Mouse (Mus musculus) embryonic stem cell, embryonic (primary cell): ENCODE results near the gene Washc4.
"Not testable (repeated sequence)": the region's sequence is repeated elsewhere in the genome, so short reads cannot be mapped to it uniquely, and the experiment has no call there.

ENCODE experiments used
- CTCF ChIA-PET, 4 experiments: fragments of 300-600 bp in 2 of 4; fragments of 350-600 bp in 2 of 4; sonication (Branson Sonifier 250); formaldehyde crosslinking; loops; one replicate each; lab custom pipeline; 2022; ENCODE audit warnings: inconsistent platforms in 2 of 4; lab: Charles Lee
- POLR2A ChIA-PET, 4 experiments: fragments of 300-600 bp in 2 of 4; fragments of 350-600 bp in 2 of 4; sonication (Branson Sonifier 250); formaldehyde crosslinking; loops; one replicate each; lab custom pipeline; 2022; ENCODE audit warnings: antibody characterized with exemption in 4 of 4, inconsistent platforms in 1 of 4; lab: Charles Lee

Washc4 gene

GRCm38 (mm10) chr10:83543439-83544102 is at the start of gene Washc4:
Gene Washc4 (plus strand): TSS chr10:83543752.
- ChIA-PET POLR2A (interaction anchor here (0.6 to 6.4 kb wide), 10 partner anchors 7 to 1941 kb away, joined by 3 to 49 read pairs (median 4); partner anchors contain the start of genes Aldh1l2 (in 2 of the 4) and Appl2 (in 1 of the 4)), CTCF (interaction anchor here in 1 of 4 experiments (0.5 kb wide), 1 partner anchor 22 kb away, joined by 5 read pairs; no protein-coding TSS in a partner anchor)

- CTCF ChIA-PET = interaction anchor here in 2 of 4 experiments (0.8 to 1.2 kb wide), 2 partner anchors 11 to 12 kb away, joined by 3 to 4 read pairs; no protein-coding TSS in a partner anchor
- POLR2A ChIA-PET = interaction anchor here in 2 of 4 experiments (0.8 to 1.2 kb wide), 4 partner anchors 10 to 263 kb away, joined by 3 to 5 read pairs (median 3); no protein-coding TSS in a partner anchor
Measured at GRCm38 (mm10) chr10:83497321-83497720, 46.2 kb upstream of the Washc4 start.

- POLR2A ChIA-PET = interaction anchor here in 3 of 4 experiments (0.5 to 1.6 kb wide), 5 partner anchors 10 to 602 kb away, joined by 3 to 4 read pairs (median 3); no protein-coding TSS in a partner anchor
- CTCF ChIA-PET = interaction anchor here (0.6 to 2.2 kb wide), 20 partner anchors 11 to 1223 kb away, joined by 3 to 6 read pairs (median 4); no protein-coding TSS in a partner anchor
Measured at GRCm38 (mm10) chr10:83508962-83509660, 34.4 kb upstream of the Washc4 start.

GRCm38 (mm10) chr10:83511304-83511703 is 32.2 kb upstream of the Washc4 start:
- CTCF ChIA-PET = interaction anchor here in 1 of 4 experiments (0.7 kb wide), 1 partner anchor 292 kb away, joined by 4 read pairs; no protein-coding TSS in a partner anchor
- POLR2A ChIA-PET = interaction anchor here in 1 of 4 experiments (0.7 kb wide), 1 partner anchor 131 kb away, joined by 3 read pairs; no protein-coding TSS in a partner anchor

GRCm38 (mm10) chr10:83513736-83514135 is 29.8 kb upstream of the Washc4 start:
- CTCF ChIA-PET = interaction anchor here in 2 of 4 experiments (0.6 to 1.5 kb wide), 3 partner anchors 120 to 615 kb away, joined by 3 to 12 read pairs (median 3); no protein-coding TSS in a partner anchor

GRCm38 (mm10) chr10:83520990-83521389 is 22.6 kb upstream of the Washc4 start:
- CTCF ChIA-PET = interaction anchor here (0.5 to 1.2 kb wide), 11 partner anchors 9 to 1262 kb away, joined by 3 to 11 read pairs (median 4); partner anchors contain the start of gene Aldh1l2 (in 2 of the 4)

More at GRCm38 (mm10) chr10:83513736-83514135, 29.8 kb upstream of the Washc4 start:
- POLR2A ChIA-PET = interaction anchor here in 2 of 4 experiments (0.6 to 1.2 kb wide), 3 partner anchors 19 to 654 kb away, joined by 3 to 5 read pairs (median 5); no protein-coding TSS in a partner anchor

GRCm38 (mm10) chr10:83524238-83524637 is 19.3 kb upstream of the Washc4 start:
- CTCF ChIA-PET = not testable (repeated sequence)

More at GRCm38 (mm10) chr10:83520990-83521389, 22.6 kb upstream of the Washc4 start:
- POLR2A ChIA-PET = interaction anchor here in 1 of 4 experiments (0.8 to 1.2 kb wide), 3 partner anchors 13 to 302 kb away, joined by 3 to 4 read pairs (median 3); partner anchors contain the start of gene Aldh1l2

GRCm38 (mm10) chr10:83530384-83530967 is 13.1 kb upstream of the Washc4 start:
- CTCF ChIA-PET = interaction anchor here in 1 of 4 experiments (0.6 to 1.0 kb wide), 3 partner anchors 9 to 218 kb away, joined by 3 to 4 read pairs (median 3); no protein-coding TSS in a partner anchor
- POLR2A ChIA-PET = interaction anchor here in 2 of 4 experiments (0.6 to 1.6 kb wide), 3 partner anchors 9 to 671 kb away, joined by 3 to 5 read pairs (median 3); no protein-coding TSS in a partner anchor

More at GRCm38 (mm10) chr10:83524238-83524637, 19.3 kb upstream of the Washc4 start:
- POLR2A ChIA-PET = interaction anchor here in 1 of 4 experiments (1.7 kb wide), 1 partner anchor 9 kb away, joined by 4 read pairs; the partner anchor contains the start of gene Aldh1l2

- ChIA-PET POLR2A (interaction anchor here (0.6 to 5.6 kb wide), 23 partner anchors 8 to 766 kb away, joined by 3 to 49 read pairs (median 3); partner anchors contain the start of genes Washc4 (in 2 of the 4), Appl2 (in 1 of the 4) and D10Wsu102e (in 1 of the 4)), CTCF (interaction anchor here in 3 of 4 experiments (0.6 to 1.7 kb wide), 10 partner anchors 12 to 904 kb away, joined by 3 to 11 read pairs (median 3); no protein-coding TSS in a partner anchor)
Measured at GRCm38 (mm10) chr10:83533258-83533909, 10.2 kb upstream of the Washc4 start.

GRCm38 (mm10) chr10:83533910-83534283 is 9.7 kb upstream of the Washc4 start, which contains the start of gene Aldh1l2:
Gene Aldh1l2 (minus strand): TSS chr10:83534140.
- ChIA-PET CTCF (interaction anchor here in 2 of 4 experiments (0.7 to 1.7 kb wide), 8 partner anchors 12 to 904 kb away, joined by 3 to 11 read pairs (median 3); no protein-coding TSS in a partner anchor), POLR2A (interaction anchor here (0.6 to 5.6 kb wide), 22 partner anchors 9 to 766 kb away, joined by 3 to 49 read pairs (median 3); partner anchors contain the start of genes Washc4 (in 2 of the 4), Appl2 (in 1 of the 4) and D10Wsu102e (in 1 of the 4))

- CTCF ChIA-PET = interaction anchor here in 1 of 4 experiments (0.6 kb wide), 1 partner anchor 117 kb away, joined by 5 read pairs; no protein-coding TSS in a partner anchor
- POLR2A ChIA-PET = interaction anchor here in 2 of 4 experiments (0.6 to 5.6 kb wide), 3 partner anchors 8 to 361 kb away, joined by 3 to 49 read pairs (median 3); partner anchors contain the start of gene Washc4 (in 1 of the 2)
Measured at GRCm38 (mm10) chr10:83536436-83536835, 7.1 kb upstream of the Washc4 start.

GRCm38 (mm10) chr10:83539311-83539980 is 4.1 kb upstream of the Washc4 start:
- ChIA-PET CTCF (interaction anchor here (0.6 to 0.9 kb wide), 5 partner anchors 9 to 646 kb away, joined by 3 read pairs; no protein-coding TSS in a partner anchor), POLR2A (interaction anchor here in 2 of 4 experiments (0.5 to 1.7 kb wide), 8 partner anchors 9 to 1954 kb away, joined by 3 to 5 read pairs (median 3); no protein-coding TSS in a partner anchor)

GRCm38 (mm10) chr10:83540092-83540491 is 3.5 kb upstream of the Washc4 start:
- CTCF ChIA-PET = no interaction called here
- POLR2A ChIA-PET = interaction anchor here in 3 of 4 experiments (0.6 to 1.7 kb wide), 7 partner anchors 9 to 224 kb away, joined by 3 to 8 read pairs (median 3); no protein-coding TSS in a partner anchor

GRCm38 (mm10) chr10:83542241-83542640 is 1.3 kb upstream of the Washc4 start:
- ChIA-PET POLR2A (interaction anchor here in 2 of 4 experiments (0.6 to 6.4 kb wide), 10 partner anchors 8 to 684 kb away, joined by 3 to 49 read pairs (median 3); partner anchors contain the start of gene Aldh1l2 (in 2 of the 2)), CTCF (interaction anchor here in 1 of 4 experiments (0.5 kb wide), 1 partner anchor 589 kb away, joined by 4 read pairs; no protein-coding TSS in a partner anchor)

- ChIA-PET CTCF (interaction anchor here in 1 of 4 experiments (0.7 kb wide), 1 partner anchor 644 kb away, joined by 3 read pairs; no protein-coding TSS in a partner anchor), POLR2A (interaction anchor here in 3 of 4 experiments (0.9 to 6.4 kb wide), 10 partner anchors 9 to 104 kb away, joined by 3 to 49 read pairs (median 4); partner anchors contain the start of genes Aldh1l2 (in 2 of the 3) and Appl2 (in 1 of the 3))
Measured at GRCm38 (mm10) chr10:83544103-83544479, 539 bp downstream of the Washc4 start.
